Mouse (Mus musculus) megakaryocyte-erythroid progenitor cell, adult 5-6 weeks (primary cell): ENCODE data around the gene I830077J02Rik. TPM values are rescaled to one million over a fixed set of nuclear protein-coding genes. Genes with fewer than 3 reads are reported as not detected.

Source experiments
- total RNA-seq, 2 experiments: library from RNA; stranded (forward) in 1 of 2; stranded (reverse) in 1 of 2; fragments of 200-1000, 215-1000 nt in 1 of 2; fragments of >200 nt in 1 of 2; fragmentation: Nextera tagmentation in 1 of 2; gene quantifications; 2 replicates each; pipeline ENCODE4 v1.2.3; 2014 to 2017

The I830077J02Rik gene
- total RNA-seq, 2 experiments from 2014 or later, result 0.35 to 0.52 TPM

Other genes with a start within 250 kb of the I830077J02Rik start
- gene Ddx20, start 245.1 kb downstream of the I830077J02Rik start, total RNA-seq (2014; fragmentation: Nextera tagmentation), result 23.4 and 30.2 TPM in 2 replicates
- gene Ddx20, start 245.1 kb downstream of the I830077J02Rik start, total RNA-seq (2017), result 52.0 and 54.2 TPM in 2 replicates
- gene Inka2, start 228.1 kb downstream of the I830077J02Rik start, total RNA-seq (2014; fragmentation: Nextera tagmentation), result 0.59 and 0.74 TPM in 2 replicates
- gene Inka2, start 228.1 kb downstream of the I830077J02Rik start, total RNA-seq (2017), result 0.15 and 0.38 TPM in 2 replicates
- gene Rap1a, start 131.3 kb downstream of the I830077J02Rik start, total RNA-seq (2014; fragmentation: Nextera tagmentation), result 70.6 and 73.8 TPM in 2 replicates
- 91.7 and 119 TPM in 2 replicates for gene Rap1a, start 131.3 kb downstream of the I830077J02Rik start, total RNA-seq (2017)
- gene Adora3, start 61.8 kb downstream of the I830077J02Rik start, total RNA-seq (2014; fragmentation: Nextera tagmentation), result not detected in 2 replicates
- gene Adora3, start 61.8 kb downstream of the I830077J02Rik start, total RNA-seq (2017), result not detected in 2 replicates
- not detected in 2 replicates for gene Tmigd3, start 61.8 kb downstream of the I830077J02Rik start, total RNA-seq (2014; fragmentation: Nextera tagmentation)
- not detected in 2 replicates for gene Tmigd3, start 61.8 kb downstream of the I830077J02Rik start, total RNA-seq (2017)
- gene Wdr77, start 26.7 kb upstream of the I830077J02Rik start, total RNA-seq (2014; fragmentation: Nextera tagmentation), result 77.7 and 84.6 TPM in 2 replicates
- gene Wdr77, start 26.7 kb upstream of the I830077J02Rik start, total RNA-seq (2017), result 37.0 and 37.9 TPM in 2 replicates
- gene Atp5f1, start 27.4 kb upstream of the I830077J02Rik start, total RNA-seq (2014; fragmentation: Nextera tagmentation), result 376 and 381 TPM in 2 replicates
- gene Atp5f1, start 27.4 kb upstream of the I830077J02Rik start, total RNA-seq (2017), result 527 and 581 TPM in 2 replicates
- gene Ovgp1, start 41.0 kb upstream of the I830077J02Rik start, total RNA-seq (2014; fragmentation: Nextera tagmentation), result 5.9 and 7.8 TPM in 2 replicates
- 2.4 and 7.4 TPM in 2 replicates for gene Ovgp1, start 41.0 kb upstream of the I830077J02Rik start, total RNA-seq (2017)
- not detected in 2 replicates for gene Pifo, start 82.0 kb upstream of the I830077J02Rik start, total RNA-seq (2014; fragmentation: Nextera tagmentation)
- gene Pifo, start 82.0 kb upstream of the I830077J02Rik start, total RNA-seq (2017), result not detected in 2 replicates
- gene Chil5, start 100.2 kb upstream of the I830077J02Rik start, total RNA-seq (2014; fragmentation: Nextera tagmentation), result not detected in 2 replicates
- gene Chil5, start 100.2 kb upstream of the I830077J02Rik start, total RNA-seq (2017), result not detected in 2 replicates
- gene Chia1, start 180.6 kb upstream of the I830077J02Rik start, total RNA-seq (2014; fragmentation: Nextera tagmentation), result not detected in 2 replicates
- gene Chia1, start 180.6 kb upstream of the I830077J02Rik start, total RNA-seq (2017), result not detected in 2 replicates
- gene Chil3, start 234.9 kb upstream of the I830077J02Rik start, total RNA-seq (2014; fragmentation: Nextera tagmentation), result 47.1 TPM in 1 of 2 replicates, not detected in the other
- 3.2 and 10.7 TPM in 2 replicates for gene Chil3, start 234.9 kb upstream of the I830077J02Rik start, total RNA-seq (2017)